12 mouse cellular contexts compared by ENCODE assay signal in genomic region chr2:90577451-90578279, GRCm38 (mm10). TPM values are rescaled to one million over a fixed set of nuclear protein-coding genes. Genes with fewer than 3 reads are reported as not detected.
DNase-seq lines count a peak whose midpoint lies in the region; ATAC-seq and TF ChIP-seq lines count a peak whose summit lies in the region.
"Had no signal": no experiment of that assay in that cellular context is flagged by ENCODE, and none has a peak within 500 bp of the region (broad histone marks: within the 10 kb centered on the region; RNA-seq: fewer than 3 reads in every experiment).

No protein-coding gene starts in this region.

- no peak for TF ChIP-seq EP300 in CH12.LX (IDR thresholded peaks at IDR 0.05; ENCODE audit: low read length)

- peak overlapping the region; percentile 87; the same call in 1 of the 2 replicates for H3K4me2 ChIP-seq in CH12.LX (ENCODE audit: insufficient read depth, low read depth, poor library complexity, severe bottlenecking)
- H3K4me2 ChIP-seq in liver, embryonic 16.5 days (ENCODE audit: low read depth, low read length), result peak overlapping the region; percentile 16; the same call in 1 of the 2 replicates
- H3K4me2 ChIP-seq: heart, embryonic 11.5 days had no signal

- no peaks in the 10 kb centered on the region for H3K9me3 ChIP-seq in CH12.LX (replicated peaks; ENCODE audit: low read length)
- H3K9me3 ChIP-seq in liver, embryonic 16.5 days (replicated peaks; ENCODE audit: control insufficient read depth, low read length), result no peaks in the 10 kb centered on the region
- H3K9me3 ChIP-seq: midbrain, embryonic 10.5 days had no signal

- H3K9ac ChIP-seq in CH12.LX (ENCODE audit: insufficient read depth, low read depth), result peak overlapping the region; percentile 53
- H3K9ac ChIP-seq in liver, embryonic 16.5 days (ENCODE audit: low read depth, low read length), result no peak overlapping the region

- H3K27ac ChIP-seq in CH12.LX (ENCODE audit: insufficient read depth, low read depth), result peak overlapping the region; percentile 40
- H3K27ac ChIP-seq in liver, embryonic 16.5 days (ENCODE audit: low read length), result peak overlapping the region; percentile 39
- H3K27ac ChIP-seq: midbrain, embryonic 10.5 days had no signal

- peak overlapping the region; percentile 3 to 30 (median 17) for H3K4me3 ChIP-seq in CH12.LX (replicated peaks in 1 of 3; ENCODE audit: low read depth in 2 of 3, low read length in 2 of 3, poor library complexity in 1 of 3)
- no peak overlapping the region for H3K4me3 ChIP-seq in liver, embryonic 16.5 days (ENCODE audit: low read depth, low read length)

- TF ChIP-seq CTCF in CH12.LX (conservative IDR thresholded peaks at IDR 0.05 in 1 of 2, IDR thresholded peaks at IDR 0.05 in 1 of 2; ENCODE audit: low read depth in 2 of 2, low read length in 2 of 2), result no peak

- dilution Hi-C loops in CH12.LX (cut with MboI; ENCODE audit: extremely low pct_ligation_motif_present, extremely low pct_unique_long_range_greater_than_20kb, low sequenced_read_pairs), result no loop called here

- WGBS in liver, embryonic 16.5 days (ENCODE audit: insufficient replicate concordance), result 59% methylated on average over 7 of the region's 7 CpGs

- no peak for ATAC-seq in liver, embryonic 16.5 days (ENCODE audit: low read depth)
- no peak for ATAC-seq in CD4-positive, CD25-positive, alpha-beta regulatory T cell, adult 4 months
- ATAC-seq: forebrain, embryonic 14.5 days; intestine, embryonic 16.5 days had no signal

- in situ Hi-C loops in CH12.LX (cut with MboI; ENCODE audit: low pct_ligation_motif_present, low pct_unique_long_range_greater_than_20kb, low sequenced_read_pairs), result no loop called here

- peaks cover 14 to 74% of the 10 kb centered on the region in 2 experiments for H3K4me1 ChIP-seq in CH12.LX (ENCODE audit: control insufficient read depth in 1 of 2, insufficient read depth in 2 of 2)
- peaks cover 63% of the 10 kb centered on the region for H3K4me1 ChIP-seq in liver, embryonic 16.5 days (ENCODE audit: control insufficient read depth, low read depth, low read length)

- peaks cover 55% of the 10 kb centered on the region for H3K79me2 ChIP-seq in CH12.LX (replicated peaks; ENCODE audit: control insufficient read depth, extremely low read depth, insufficient read depth, poor library complexity, severe bottlenecking)

- no peaks in the 10 kb centered on the region for H3K27me3 ChIP-seq in CH12.LX (replicated peaks)
- H3K27me3 ChIP-seq in liver, embryonic 16.5 days (ENCODE audit: control insufficient read depth, insufficient read depth, low read depth, low read length), result no peaks in the 10 kb centered on the region

- peak; percentile 13 for DNase-seq in cerebellum, adult 8-10 months
- DNase-seq in cerebellum, adult 11-12 months, result no peak
- peak; percentile 5 for DNase-seq in kidney, adult 18-20 months
- DNase-seq in kidney, adult 11 months, result no peak
- no peak for DNase-seq in CH12.LX (ENCODE audit: extremely low read depth)
- no peak for DNase-seq in urinary bladder, postnatal 36 days (ENCODE audit: low spot score in 2 of 2)

- no peak for TF ChIP-seq RAD21 in CH12.LX (IDR thresholded peaks at IDR 0.05; ENCODE audit: low read depth, low read length)

- H3K36me3 ChIP-seq in CH12.LX (replicated peaks in 1 of 2; ENCODE audit: control insufficient read depth in 1 of 2, insufficient read depth in 1 of 2, low read length in 1 of 2), result no peaks in the 10 kb centered on the region
- H3K36me3 ChIP-seq in liver, embryonic 16.5 days (ENCODE audit: control insufficient read depth, insufficient read depth), result no peaks in the 10 kb centered on the region
- H3K36me3 ChIP-seq: midbrain, embryonic 10.5 days had no signal

- TF ChIP-seq POLR2A in CH12.LX (IDR thresholded peaks at IDR 0.05; ENCODE audit: low read depth, low read length), result no peak

TF ChIP-seq in CH12.LX, 34 proteins besides CTCF, POLR2A, EP300 and RAD21:
- TF ChIP-seq GABPA (IDR thresholded peaks at IDR 0.05; ENCODE audit: insufficient replicate concordance, low read depth, low read length) (no peak), TBP (conservative IDR thresholded peaks at IDR 0.05; ENCODE audit: low read depth, low read length) (no peak), IRF4 (IDR thresholded peaks at IDR 0.05; ENCODE audit: low read depth, low read length) (peak; percentile 69), MXI1 (IDR thresholded peaks at IDR 0.05; ENCODE audit: low read depth, low read length) (no peak), NELFE (IDR thresholded peaks at IDR 0.05; ENCODE audit: low read depth, low read length) (no peak), SIN3A (IDR thresholded peaks at IDR 0.05; ENCODE audit: low read length) (peak; percentile 59; the same call in 1 of the 2 replicates), MAX (IDR thresholded peaks at IDR 0.05; ENCODE audit: low read length) (no peak), ZNF384 (IDR thresholded peaks at IDR 0.05; ENCODE audit: low read depth, low read length) (peak; percentile 68; the same call in 1 of the 2 replicates), SMC3 (IDR thresholded peaks at IDR 0.05; ENCODE audit: low read depth, low read length) (no peak), NRF1 (IDR thresholded peaks at IDR 0.05; ENCODE audit: low read depth, low read length) (no peak), CHD1 (IDR thresholded peaks at IDR 0.05; ENCODE audit: low read depth, low read length) (0 out of 2 replicates have a peak, but pooled peaks have one; percentile 23)

RNA-seq across cellular contexts. Expression of gene Ptprj, which starts 2.8 kb away (rescaled TPM):
- total RNA-seq in CH12.LX (2012; rRNA removed), result 7.3 and 9.7 TPM in 2 replicates
- 6.8 and 6.9 TPM in 2 replicates for total RNA-seq in CH12.LX (2014; rRNA removed)
- 7.3 and 8.9 TPM in 2 replicates for polyA plus RNA-seq in CH12.LX (2012; ENCODE audit: insufficient read length, low read depth)
- 2.1 and 2.2 TPM in 2 replicates for polyA plus RNA-seq in liver, embryonic 16.5 days (2015; fragmentation: Nextera tagmentation; extraction: Ambion mirVana)
- polyA plus RNA-seq in CD4-positive, CD25-positive, alpha-beta regulatory T cell, adult 4 months (2017; shearing (Covaris generic)), result 1 to 10 TPM; 5.2 to 7.0 TPM

Comparison
In these comparisons a context has a peak if more than half of its experiments do, and no peak if none do; other contexts are left out.
1. DNase-seq: peak in cerebellum, adult 8-10 months (single experiment) and kidney, adult 18-20 months (single experiment); none in cerebellum, adult 11-12 months (single experiment), kidney, adult 11 months (single experiment), CH12.LX (single experiment) and urinary bladder, postnatal 36 days (0 of 2).